Mouse (Mus musculus): ENCODE data around the gene Mbip.

DNA sequence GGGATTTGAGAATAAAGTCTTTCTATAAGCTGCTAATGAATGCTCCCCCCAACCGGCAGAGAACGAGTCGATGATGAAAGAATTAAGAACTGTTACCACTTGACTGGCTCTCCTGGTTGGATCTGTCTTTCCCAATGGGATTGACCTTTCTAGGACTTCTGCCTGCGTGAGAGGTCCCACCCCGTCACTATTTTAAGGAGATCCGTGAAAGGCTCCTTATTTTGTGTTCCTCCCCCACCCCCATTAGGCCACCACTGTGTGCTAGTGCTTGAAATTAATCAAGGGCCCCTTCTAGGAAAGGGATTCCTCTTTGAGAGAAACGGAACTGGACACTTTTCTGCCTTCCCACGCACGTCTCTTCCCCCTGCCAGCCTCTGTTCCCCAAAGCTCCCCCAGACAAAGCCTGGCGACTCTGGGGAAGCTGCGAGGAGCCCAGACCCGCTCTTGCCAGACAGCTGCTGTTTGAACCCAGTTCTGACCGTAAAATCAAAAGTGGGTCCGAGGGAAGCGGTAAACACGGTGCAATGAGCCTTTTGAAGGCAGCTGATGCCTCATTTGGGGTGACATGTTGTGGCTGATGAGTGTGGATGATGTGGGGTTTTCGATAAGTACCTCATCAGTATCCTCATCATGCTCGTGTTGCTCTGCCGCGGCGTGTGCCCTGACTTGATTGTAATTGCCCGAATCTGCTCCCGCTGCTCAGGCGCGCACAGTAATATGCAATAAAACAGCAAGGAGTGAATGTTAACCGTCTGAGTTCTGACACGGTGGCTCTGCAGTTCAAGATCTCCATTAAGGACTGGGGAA, 44.0 kb downstream of the Mbip start:
- TF ChIP-seq EP300 (optimal IDR thresholded peaks at IDR 0.05) = no peak
- TF ChIP-seq CTCF (IDR thresholded peaks at IDR 0.05; ENCODE audit: low read depth) = no peak

Measured in stomach, postnatal 0 days (tissue).